Mouse (Mus musculus) intestine, embryonic 14.5 days (tissue): ENCODE measurements around the gene 2310003L06Rik. TPM values are rescaled to one million over a fixed set of nuclear protein-coding genes. Genes with fewer than 3 reads are reported as not detected.

Experiments used
- ATAC-seq: fragments of 200-750 bp; cut with Nextera tagmentation; replicated peaks from 2 replicates; pipeline ENCODE4 v1.8.0; 2017; ENCODE audit warnings: low read depth, moderate number of reproducible peaks, moderate TSS enrichment, moderate library complexity; ENCODE audit not compliant: low FRiP score, low TSS enrichment
- DNase-seq: peaks from one replicate; pipeline ENCODE4 v3.0.0-alpha.2; 2018; ENCODE audit warnings: low spot score
- H3K27ac ChIP-seq: fragments of 300-500 bp; sonication (generic); 2 replicates; pipeline ENCODE4 v1.5.1; 2014; ENCODE audit warnings: low read depth, mild to moderate bottlenecking, control low read depth
- H3K27me3 ChIP-seq: fragments of 300-500 bp; sonication (generic); replicated peaks from 2 replicates; pipeline ENCODE4 v1.6.1; 2014; ENCODE audit warnings: low read length, control low read depth; ENCODE audit not compliant: control insufficient read depth, insufficient read depth
- H3K36me3 ChIP-seq: fragments of 300-500 bp; sonication (generic); 2 replicates; pipeline ENCODE4 v1.6.1; 2014; ENCODE audit warnings: low read length, control low read depth; ENCODE audit not compliant: control insufficient read depth, insufficient read depth
- H3K4me1 ChIP-seq: fragments of 300-500 bp; sonication (generic); replicated peaks from 2 replicates; pipeline ENCODE4 v1.6.1; 2014; ENCODE audit warnings: low read length, control low read depth, mixed read lengths; ENCODE audit not compliant: control insufficient read depth, insufficient read depth
- H3K4me2 ChIP-seq: fragments of 300-500 bp; sonication (generic); 2 replicates; pipeline ENCODE4 v1.6.1; 2014; ENCODE audit warnings: low read length
- H3K4me3 ChIP-seq: fragments of 300-500 bp; sonication (generic); 2 replicates; pipeline ENCODE4 v1.5.1; 2014; ENCODE audit warnings: low read depth, low read length, control low read depth, mixed read lengths
- H3K9ac ChIP-seq: fragments of 300-500 bp; sonication (generic); 2 replicates; pipeline ENCODE4 v1.6.1; 2014; ENCODE audit warnings: mild to moderate bottlenecking, low read length
- H3K9me3 ChIP-seq: fragments of 300-500 bp; sonication (generic); 2 replicates; pipeline ENCODE4 v1.6.1; 2016; ENCODE audit warnings: low read length, control low read depth; ENCODE audit not compliant: control insufficient read depth
- WGBS: fragments of 180-500 bp; shearing (Covaris S2); extraction: QIAGEN DNeasy Blood & Tissue Kit; methylation state at CpG from one replicate; pipeline ENCODE4 v1.1.7; 2014; 5-methylcytosine and 5-hydroxymethylcytosine counted together
- polyA plus RNA-seq: library from polyadenylated mRNA; unstranded; fragments of >200 nt; fragmentation: Nextera tagmentation; extraction: Ambion mirVana; gene quantifications from 2 replicates; pipeline ENCODE4 v1.2.1, GENCODE M21; 2014

The 2310003L06Rik gene
- polyA plus RNA-seq: not detected in 2 replicates

DNA sequence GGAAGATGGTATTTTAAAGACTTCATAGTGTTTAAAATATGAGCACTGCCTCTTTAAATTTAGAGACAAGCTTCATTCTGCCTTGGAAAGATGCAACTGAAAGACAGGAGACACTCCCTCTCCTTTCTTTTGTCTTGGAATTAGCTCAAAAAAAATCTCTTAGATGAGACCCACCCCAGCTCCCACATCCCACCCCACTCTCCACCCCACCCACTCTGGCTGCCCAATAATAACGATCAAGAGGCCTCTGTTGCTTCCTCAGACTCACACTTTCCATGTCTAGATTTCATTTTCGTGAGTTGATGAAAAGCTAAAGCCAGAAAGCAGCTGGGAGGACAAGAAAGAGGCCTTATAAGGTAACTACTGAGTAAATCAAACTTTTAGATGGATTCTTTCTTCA is at the start of gene 2310003L06Rik, which contains the start of gene Gm28434:
Gene 2310003L06Rik, plus strand, starts transcription at position 259 of the 400 bp plus-strand sequence.
Gene Gm28434, plus strand, starts transcription at position 317 of the 400 bp plus-strand sequence.
- Histone ChIP-seq H3K4me3 (no peak within 1 kb of the TSS), H3K36me3 (no peaks in the 10 kb centered on the region), H3K9me3 (no peaks in the 10 kb centered on the region), H3K4me2 (no peak within 1 kb of the TSS), H3K27ac (no peak within 1 kb of the TSS), H3K9ac (no peak within 1 kb of the TSS), H3K27me3 (no peaks in the 10 kb centered on the region), H3K4me1 (no peaks in the 10 kb centered on the region)
- 67% methylated on average over 2 of the region's 2 CpGs for WGBS
- DNase-seq (no peak), ATAC-seq (no peak)

- DNase-seq (no peak), ATAC-seq (no peak)
- Histone ChIP-seq H3K9ac (no peak within 1 kb of the TSS), H3K4me1 (no peaks in the 10 kb centered on the region), H3K9me3 (no peaks in the 10 kb centered on the region), H3K4me2 (no peak within 1 kb of the TSS), H3K36me3 (no peaks in the 10 kb centered on the region), H3K27me3 (no peaks in the 10 kb centered on the region), H3K27ac (no peak within 1 kb of the TSS), H3K4me3 (no peak within 1 kb of the TSS)
- WGBS: 30% methylated on average over 5 of the region's 5 CpGs
Observed at GRCm38 (mm10) chr5:87925372-87925771, 43.9 kb upstream of the 2310003L06Rik start, which contains the start of gene Csn3. Gene Csn3, plus strand, starts transcription at chr5:87925579.

- Histone ChIP-seq H3K9me3 (no peaks in the 10 kb centered on the region), H3K4me1 (no peaks in the 10 kb centered on the region), H3K27ac (no peak overlapping the region), H3K36me3 (no peaks in the 10 kb centered on the region), H3K27me3 (no peaks in the 10 kb centered on the region), H3K4me3 (no peak overlapping the region), H3K4me2 (no peak overlapping the region), H3K9ac (no peak overlapping the region)
- 55% methylated on average over 1 of the region's 1 CpGs for WGBS
- no peak for ATAC-seq
- no peak for DNase-seq
Observed at GRCm38 (mm10) chr5:87931603-87932002, 37.7 kb upstream of the 2310003L06Rik start.

- whole genome bisulfite sequencing: 45% methylated on average over 3 of the region's 3 CpGs
- DNase-seq: no peak
Observed at GRCm38 (mm10) chr5:87940752-87941151, 28.5 kb upstream of the 2310003L06Rik start.

GRCm38 (mm10) chr5:87942515-87942914 is 26.7 kb upstream of the 2310003L06Rik start:
- Histone ChIP-seq H3K9ac (no peak overlapping the region), H3K27me3 (no peaks in the 10 kb centered on the region), H3K4me2 (no peak overlapping the region), H3K27ac (no peak overlapping the region), H3K4me3 (no peak overlapping the region), H3K36me3 (no peaks in the 10 kb centered on the region), H3K4me1 (no peaks in the 10 kb centered on the region), H3K9me3 (no peaks in the 10 kb centered on the region)
- DNase-seq (no peak), ATAC-seq (no peak)

More at GRCm38 (mm10) chr5:87940752-87941151, 28.5 kb upstream of the 2310003L06Rik start:
- Histone ChIP-seq H3K27me3 (no peaks in the 10 kb centered on the region), H3K27ac (no peak overlapping the region), H3K9me3 (no peaks in the 10 kb centered on the region), H3K9ac (no peak overlapping the region), H3K36me3 (no peaks in the 10 kb centered on the region), H3K4me1 (no peaks in the 10 kb centered on the region), H3K4me3 (no peak overlapping the region), H3K4me2 (no peak overlapping the region)
- no peak for ATAC-seq

- Histone ChIP-seq H3K9ac (no peak overlapping the region), H3K4me3 (no peak overlapping the region), H3K36me3 (no peaks in the 10 kb centered on the region), H3K9me3 (no peaks in the 10 kb centered on the region), H3K4me1 (no peaks in the 10 kb centered on the region), H3K27ac (no peak overlapping the region), H3K4me2 (no peak overlapping the region), H3K27me3 (no peaks in the 10 kb centered on the region)
- DNase-seq (no peak), ATAC-seq (no peak)
Observed at GRCm38 (mm10) chr5:87951836-87952235, 17.4 kb upstream of the 2310003L06Rik start.

DNA sequence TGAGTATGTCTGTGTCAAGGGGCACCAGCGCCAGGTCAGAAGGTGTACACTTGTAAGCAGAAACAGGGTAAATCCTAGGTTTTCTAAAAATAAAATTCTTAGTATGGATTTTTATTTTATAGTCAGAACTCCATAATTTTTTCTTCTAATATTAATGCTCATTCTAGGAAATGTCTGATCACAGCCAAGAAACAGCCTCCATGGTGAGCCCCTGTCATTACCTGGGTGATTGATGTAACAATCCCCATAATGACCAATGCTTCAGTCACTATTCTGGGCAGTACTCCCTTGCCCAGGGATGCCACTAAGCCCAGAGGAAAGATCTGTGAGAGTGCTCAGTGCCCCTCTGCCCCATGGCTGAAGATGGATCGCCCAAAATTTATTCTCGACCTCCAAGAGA is 9.9 kb downstream of the 2310003L06Rik start, which contains the start of gene Cabs1:
Gene Cabs1, plus strand, starts transcription at position 301 of the 400 bp plus-strand sequence.
- H3K4me2 ChIP-seq: no peak within 1 kb of the TSS
- 88% methylated on average over 3 of the region's 3 CpGs for WGBS

GRCm38 (mm10) chr5:87982468-87983214 is 13.4 kb downstream of the 2310003L06Rik start:
- Histone ChIP-seq H3K9ac (no peak overlapping the region), H3K4me1 (no peaks in the 10 kb centered on the region), H3K4me3 (no peak overlapping the region), H3K36me3 (no peaks in the 10 kb centered on the region), H3K4me2 (no peak overlapping the region), H3K27ac (no peak overlapping the region), H3K27me3 (no peaks in the 10 kb centered on the region), H3K9me3 (no peaks in the 10 kb centered on the region)
- ATAC-seq (no peak; the same call in 1 of the 2 replicates), DNase-seq (no peak)
- 42% methylated on average over 3 of the region's 3 CpGs for WGBS

More for the DNA sequence above, 9.9 kb downstream of the 2310003L06Rik start, which contains the start of gene Cabs1:
- H3K27ac ChIP-seq: no peak within 1 kb of the TSS
- H3K9ac ChIP-seq: no peak within 1 kb of the TSS
- ATAC-seq (no peak), DNase-seq (no peak)
- no peaks in the 10 kb centered on the region for H3K27me3 ChIP-seq
- no peak within 1 kb of the TSS for H3K4me3 ChIP-seq
- H3K4me1 ChIP-seq: no peaks in the 10 kb centered on the region
- H3K9me3 ChIP-seq: no peaks in the 10 kb centered on the region
- H3K36me3 ChIP-seq: no peaks in the 10 kb centered on the region

- Histone ChIP-seq H3K9ac (no peak within 1 kb of the TSS), H3K4me3 (no peak within 1 kb of the TSS), H3K27ac (no peak within 1 kb of the TSS), H3K4me2 (no peak within 1 kb of the TSS), H3K27me3 (no peaks in the 10 kb centered on the region), H3K4me1 (no peaks in the 10 kb centered on the region), H3K36me3 (no peaks in the 10 kb centered on the region), H3K9me3 (no peaks in the 10 kb centered on the region)
- ATAC-seq: no peak
- no peak for DNase-seq
- WGBS: 86% methylated on average over 3 of the region's 3 CpGs
Observed at GRCm38 (mm10) chr5:88002249-88002648, 33.0 kb downstream of the 2310003L06Rik start, which contains the start of gene Smr3a. Gene Smr3a, plus strand, starts transcription at chr5:88002549.
